Mouse (Mus musculus) CH12.LX (cell line): Measurements from ENCODE around the gene Uck2. TPM values are rescaled to one million over a fixed set of nuclear protein-coding genes. Genes with fewer than 3 reads are reported as not detected.
A peak's percentile ranks its signal among the peaks of the same experiment; 100 is the strongest.

Source experiments
- DNase-seq: peaks from one replicate; pipeline ENCODE4 v3.0.0-alpha.2; 2013; ENCODE audit errors: extremely low read depth
- H3K27ac ChIP-seq: 2 replicates; pipeline ENCODE4 v1.5.1; 2012; ENCODE audit warnings: low read depth, mild to moderate bottlenecking, control low read depth, moderate library complexity; ENCODE audit not compliant: insufficient read depth
- H3K27me3 ChIP-seq: replicated peaks from 2 replicates; pipeline ENCODE3; 2012; ENCODE audit warnings: inconsistent platforms
- H3K36me3 ChIP-seq, 2 experiments: replicated peaks in 1 of 2; 2 replicates each; pipeline versions ENCODE3 to v1.6.1; 2012; ENCODE audit warnings: inconsistent platforms in 1 of 2, low read length in 1 of 2, mild to moderate bottlenecking in 1 of 2, mixed read lengths in 1 of 2, moderate library complexity in 1 of 2; ENCODE audit not compliant: control insufficient read depth in 1 of 2, insufficient read depth in 1 of 2
- H3K4me1 ChIP-seq, 2 experiments: 2 replicates each; pipeline ENCODE4 v1.6.1; 2012; ENCODE audit warnings: inconsistent platforms in 1 of 2, moderate library complexity in 1 of 2; ENCODE audit not compliant: insufficient read depth in 2 of 2, control insufficient read depth in 1 of 2
- H3K4me2 ChIP-seq: 2 replicates; pipeline ENCODE4 v1.6.1; 2012; ENCODE audit warnings: low read depth, mild to moderate bottlenecking, control low read depth; ENCODE audit not compliant: poor library complexity, insufficient read depth, severe bottlenecking
- H3K4me3 ChIP-seq, 3 experiments: fragments of 150-350 bp in 1 of 3; sonication (generic) in 1 of 3; replicated peaks in 1 of 3; 2 replicates each; pipeline versions ENCODE3 to v1.5.1; 2011 to 2012; ENCODE audit warnings: low read depth in 2 of 3, low read length in 2 of 3, mild to moderate bottlenecking in 2 of 3, moderate library complexity in 2 of 3, control low read depth in 1 of 3, improper control_type of control experiment in 1 of 3, inconsistent platforms in 1 of 3, mixed read lengths in 1 of 3; ENCODE audit not compliant: poor library complexity in 1 of 3
- H3K79me2 ChIP-seq: replicated peaks from 2 replicates; pipeline ENCODE4 v1.6.1; 2012; ENCODE audit warnings: mild to moderate bottlenecking, moderate library complexity; ENCODE audit not compliant: control insufficient read depth, poor library complexity, insufficient read depth, severe bottlenecking; ENCODE audit errors: extremely low read depth
- H3K9ac ChIP-seq: 2 replicates; pipeline ENCODE4 v1.6.1; 2012; ENCODE audit warnings: low read depth, mild to moderate bottlenecking, control low read depth, moderate library complexity; ENCODE audit not compliant: insufficient read depth
- H3K9me3 ChIP-seq: replicated peaks from 2 replicates; pipeline ENCODE3; 2012; ENCODE audit warnings: low read length, inconsistent platforms, mixed read lengths
- CHD1 ChIP-seq: IDR thresholded peaks from 2 replicates; pipeline ENCODE4 v1.6.1; 2012; ENCODE audit warnings: low read depth, low read length, improper control_type of control experiment, inconsistent platforms
- E2F4 ChIP-seq: IDR thresholded peaks from 2 replicates; pipeline ENCODE4 v1.6.1; 2011; ENCODE audit warnings: low read depth, low read length, improper control_type of control experiment; ENCODE audit not compliant: insufficient replicate concordance
- ELF1 ChIP-seq: IDR thresholded peaks from 2 replicates; pipeline ENCODE4 v1.6.1; 2014; ENCODE audit warnings: low read depth, mild to moderate bottlenecking, inconsistent platforms, low read length, improper control_type of control experiment
- EP300 ChIP-seq: IDR thresholded peaks from 2 replicates; pipeline ENCODE4 v1.6.1; 2011; ENCODE audit warnings: low read length, improper control_type of control experiment
- MAFK ChIP-seq: IDR thresholded peaks from 2 replicates; pipeline ENCODE4 v1.6.1; 2011; ENCODE audit warnings: low read length, improper control_type of control experiment; ENCODE audit not compliant: insufficient replicate concordance
- MAZ ChIP-seq: IDR thresholded peaks from 2 replicates; pipeline ENCODE4 v1.6.1; 2012; ENCODE audit warnings: low read depth, mild to moderate bottlenecking, inconsistent platforms, low read length, improper control_type of control experiment, moderate library complexity
- MXI1 ChIP-seq: IDR thresholded peaks from 2 replicates; pipeline ENCODE4 v1.6.1; 2011; ENCODE audit warnings: mild to moderate bottlenecking, low read depth, low read length, improper control_type of control experiment
- MYC ChIP-seq: IDR thresholded peaks from 2 replicates; pipeline ENCODE4 v1.6.1; 2011; ENCODE audit warnings: low read depth, mild to moderate bottlenecking, improper control_type of control experiment, low read length
- POLR2A ChIP-seq: IDR thresholded peaks from 2 replicates; pipeline ENCODE4 v1.6.1; 2011; ENCODE audit warnings: low read depth, mild to moderate bottlenecking, improper control_type of control experiment, low read length
- RAD21 ChIP-seq: IDR thresholded peaks from 2 replicates; pipeline ENCODE4 v1.6.1; 2011; ENCODE audit warnings: low read depth, mild to moderate bottlenecking, low read length, improper control_type of control experiment, moderate library complexity
- SIN3A ChIP-seq: IDR thresholded peaks from 2 replicates; pipeline ENCODE4 v1.6.1; 2012; ENCODE audit warnings: low read length, improper control_type of control experiment, inconsistent platforms
- UBTF ChIP-seq: IDR thresholded peaks from 2 replicates; pipeline ENCODE4 v1.6.1; 2012; ENCODE audit warnings: low read depth, mild to moderate bottlenecking, inconsistent platforms, low read length, improper control_type of control experiment, moderate library complexity
- USF2 ChIP-seq: conservative IDR thresholded peaks from 2 replicates; pipeline ENCODE4 v1.6.1; 2011; ENCODE audit warnings: low read depth, low read length, improper control_type of control experiment
- ZKSCAN1 ChIP-seq: IDR thresholded peaks from 2 replicates; pipeline ENCODE4 v1.6.1; 2012; ENCODE audit warnings: low read depth, inconsistent platforms, low read length, improper control_type of control experiment, borderline replicate concordance
- ZMIZ1 ChIP-seq: IDR thresholded peaks from 2 replicates; pipeline ENCODE4 v1.6.1; 2012; ENCODE audit warnings: low read depth, mild to moderate bottlenecking, inconsistent platforms, low read length, improper control_type of control experiment
- ZNF384 ChIP-seq: IDR thresholded peaks from 2 replicates; pipeline ENCODE4 v1.6.1; 2012; ENCODE audit warnings: low read depth, low read length, improper control_type of control experiment, inconsistent platforms
- dilution Hi-C: fragments of 300-500 bp; cut with MboI; formaldehyde crosslinking; loops from 2 replicates; pipeline ENCODE4 v1.14.3; 2020; ENCODE audit warnings: low sequenced_read_pairs; ENCODE audit not compliant: extremely low pct_unique_long_range_greater_than_20kb, extremely low pct_ligation_motif_present
- in situ Hi-C: fragments of 300-500 bp; cut with MboI; formaldehyde crosslinking; loops from 3 replicates; pipeline ENCODE4 v1.14.3; 2019; ENCODE audit warnings: low sequenced_read_pairs, low pct_ligation_motif_present, low pct_unique_long_range_greater_than_20kb, mixed read lengths
- polyA plus RNA-seq: library from polyadenylated mRNA; unstranded; fragments of >175 nt; gene quantifications from 2 replicates; pipeline ENCODE4 v1.2.1, GENCODE M21; 2012; ENCODE audit warnings: low read depth; ENCODE audit not compliant: insufficient read length
- total RNA-seq, 2 experiments: library from RNA; depleted of rRNA; stranded (reverse); fragments of 300-350 nt in 1 of 2; fragments of >200 nt in 1 of 2; gene quantifications; 2 replicates each; pipeline ENCODE4 v1.2.3; 2012 to 2014

Gene Uck2
- total RNA-seq (2012; rRNA removed) (235 and 254 TPM in 2 replicates), total RNA-seq (2014; rRNA removed) (312 and 363 TPM in 2 replicates), polyA plus RNA-seq (323 and 392 TPM in 2 replicates)

GRCm38 (mm10) chr1:167285320-167285355 lies at the start of gene Uck2:
TSS of gene Uck2 (minus strand) at chr1:167285320.
- H3K4me2 ChIP-seq = peak within 1 kb of the TSS; percentile 87
- in situ Hi-C loops (no loop called here), dilution Hi-C loops (no loop called here)
- H3K79me2 ChIP-seq = peaks cover 44% of the 10 kb centered on the region
- H3K27ac ChIP-seq = peak within 1 kb of the TSS; percentile 79
- H3K9ac ChIP-seq = peak within 1 kb of the TSS; percentile 87
- no peaks in the 10 kb centered on the region for H3K27me3 ChIP-seq
- no peak for TF ChIP-seq USF2
- TF ChIP-seq MYC = no peak
- TF ChIP-seq ZNF384 = no peak
- TF ChIP-seq MAZ = no peak
- no peak for TF ChIP-seq CHD1
- TF ChIP-seq MXI1 = no peak
- no peak for TF ChIP-seq EP300
- no peak for TF ChIP-seq POLR2A
- no peak for TF ChIP-seq MAFK
- no peak for TF ChIP-seq SIN3A
- no peak for TF ChIP-seq ELF1
- TF ChIP-seq UBTF = no peak
- peaks cover 6 to 25% of the 10 kb centered on the region in 2 experiments for H3K4me1 ChIP-seq
- no peaks in the 10 kb centered on the region for H3K9me3 ChIP-seq
- peak within 1 kb of the TSS; percentile 76 to 91 (median 89) for H3K4me3 ChIP-seq
- peaks cover 5 to 9% of the 10 kb centered on the region in 2 experiments for H3K36me3 ChIP-seq
- no peak for DNase-seq

- H3K9me3 ChIP-seq = no peaks in the 10 kb centered on the region
- H3K9ac ChIP-seq = no peak overlapping the region
- dilution Hi-C loops (no loop called here), in situ Hi-C loops (no loop called here)
- no peaks in the 10 kb centered on the region for H3K79me2 ChIP-seq
- no peak for DNase-seq
- H3K4me3 ChIP-seq = no peak overlapping the region
- peaks cover 53 to 82% of the 10 kb centered on the region in 2 experiments for H3K36me3 ChIP-seq
- no peak for TF ChIP-seq MXI1
- no peak for TF ChIP-seq RAD21
- no peak for TF ChIP-seq E2F4
- TF ChIP-seq ZMIZ1 = no peak
- no peak for TF ChIP-seq ZKSCAN1
- no peak for TF ChIP-seq CHD1
- TF ChIP-seq UBTF = no peak
- no peak overlapping the region for H3K4me2 ChIP-seq
- H3K27me3 ChIP-seq = no peaks in the 10 kb centered on the region
- no peak overlapping the region for H3K27ac ChIP-seq
- H3K4me1 ChIP-seq = peaks cover 0 to 2% of the 10 kb centered on the region in 2 experiments; a peak in 2 of 4 replicates
Observed at GRCm38 (mm10) chr1:167331106-167331505, 46.0 kb upstream of the Uck2 start.

GRCm38 (mm10) chr1:167328776-167329175 lies 43.7 kb upstream of the Uck2 start:
- H3K4me3 ChIP-seq = no peak overlapping the region
- H3K9ac ChIP-seq = no peak overlapping the region
- dilution Hi-C loops = no loop called here
- H3K36me3 ChIP-seq = peaks cover 57 to 88% of the 10 kb centered on the region in 2 experiments
- no peaks in the 10 kb centered on the region for H3K4me1 ChIP-seq
- H3K9me3 ChIP-seq = no peaks in the 10 kb centered on the region
- no peak for DNase-seq
- no peaks in the 10 kb centered on the region for H3K79me2 ChIP-seq
- in situ Hi-C loops = no loop called here
- no peak for TF ChIP-seq MAFK
- H3K27me3 ChIP-seq = no peaks in the 10 kb centered on the region
- H3K4me2 ChIP-seq = no peak overlapping the region
- no peak overlapping the region for H3K27ac ChIP-seq
